Mouse (Mus musculus) forebrain, embryonic 15.5 days (tissue): ENCODE measurements around the gene Utrn. TPM values are rescaled to one million over a fixed set of nuclear protein-coding genes. Genes with fewer than 3 reads are reported as not detected.

Source experiments
- ATAC-seq: fragments of 200-750 bp; cut with Nextera tagmentation; replicated peaks from 2 replicates; pipeline ENCODE4 v1.8.0; 2017; ENCODE audit warnings: mild to moderate bottlenecking, moderate TSS enrichment, moderate library complexity
- H3K27ac ChIP-seq: fragments of 300-500 bp; sonication (generic); replicated peaks from 2 replicates; pipeline ENCODE4 v1.5.1; 2015; ENCODE audit warnings: mild to moderate bottlenecking, inconsistent platforms
- H3K27me3 ChIP-seq: fragments of 300-500 bp; sonication (generic); 2 replicates; pipeline ENCODE4 v1.6.1; 2015; ENCODE audit warnings: inconsistent platforms
- H3K36me3 ChIP-seq: fragments of 300-500 bp; sonication (generic); 2 replicates; pipeline ENCODE4 v1.6.1; 2015; ENCODE audit warnings: mild to moderate bottlenecking, inconsistent platforms
- H3K4me1 ChIP-seq: fragments of 300-500 bp; sonication (generic); 2 replicates; pipeline ENCODE4 v1.6.1; 2015; ENCODE audit warnings: inconsistent platforms
- H3K4me2 ChIP-seq: fragments of 300-500 bp; sonication (generic); replicated peaks from 2 replicates; pipeline ENCODE4 v1.6.1; 2015; ENCODE audit warnings: mild to moderate bottlenecking, inconsistent platforms
- H3K4me3 ChIP-seq: fragments of 300-500 bp; sonication (generic); 2 replicates; pipeline ENCODE4 v1.5.1; 2015; ENCODE audit warnings: mild to moderate bottlenecking, inconsistent platforms
- H3K9ac ChIP-seq: fragments of 300-500 bp; sonication (generic); replicated peaks from 2 replicates; pipeline ENCODE4 v1.6.1; 2015; ENCODE audit warnings: mild to moderate bottlenecking, inconsistent platforms
- H3K9me3 ChIP-seq: fragments of 300-500 bp; sonication (generic); 2 replicates; pipeline ENCODE4 v1.6.1; 2016; ENCODE audit warnings: inconsistent platforms
- WGBS: fragments of 180-500 bp; shearing (Covaris S2); methylation state at CpG from one replicate; pipeline ENCODE4 v1.1.7; 2015; ENCODE audit warnings: mixed read lengths; 5-methylcytosine and 5-hydroxymethylcytosine counted together
- polyA plus RNA-seq: library from polyadenylated mRNA; unstranded; fragments of >200 nt; fragmentation: Nextera tagmentation; extraction: Ambion mirVana; gene quantifications from 2 replicates; pipeline ENCODE4 v1.2.1, GENCODE M21; 2015

Utrn gene
- polyA plus RNA-seq, 1 experiment from 2014 or later, result 17.8 TPM

GRCm38 (mm10) chr10:12809702-12810101 is 59.5 kb downstream of the Utrn start:
- no peak for ATAC-seq
- Histone ChIP-seq H3K4me2 (no peak overlapping the region), H3K4me3 (no peak overlapping the region), H3K27ac (no peak overlapping the region), H3K4me1 (no peaks in the 10 kb centered on the region), H3K9ac (no peak overlapping the region), H3K36me3 (no peaks in the 10 kb centered on the region), H3K9me3 (no peaks in the 10 kb centered on the region), H3K27me3 (no peaks in the 10 kb centered on the region)
- WGBS, result 85% methylated on average over 3 of the region's 3 CpGs

GRCm38 (mm10) chr10:12808467-12808866 is 60.7 kb downstream of the Utrn start:
- Histone ChIP-seq H3K4me3 (no peak overlapping the region), H3K27ac (no peak overlapping the region), H3K36me3 (no peaks in the 10 kb centered on the region), H3K27me3 (no peaks in the 10 kb centered on the region), H3K4me2 (no peak overlapping the region), H3K9me3 (no peaks in the 10 kb centered on the region), H3K4me1 (no peaks in the 10 kb centered on the region), H3K9ac (no peak overlapping the region)
- 93% methylated on average over 4 of the region's 4 CpGs for WGBS
- ATAC-seq, result no peak

GRCm38 (mm10) chr10:12807706-12808105 is 61.5 kb downstream of the Utrn start:
- no peaks in the 10 kb centered on the region for H3K9me3 ChIP-seq
- no peaks in the 10 kb centered on the region for H3K36me3 ChIP-seq
- H3K4me3 ChIP-seq, result no peak overlapping the region
- 84% methylated on average over 9 of the region's 9 CpGs for WGBS
- no peaks in the 10 kb centered on the region for H3K4me1 ChIP-seq
- no peak overlapping the region for H3K4me2 ChIP-seq
- no peak overlapping the region for H3K9ac ChIP-seq
- H3K27me3 ChIP-seq, result no peaks in the 10 kb centered on the region
- ATAC-seq, result no peak
- H3K27ac ChIP-seq, result no peak overlapping the region

GRCm38 (mm10) chr10:12805826-12806225 is 63.3 kb downstream of the Utrn start:
- Histone ChIP-seq H3K4me2 (no peak overlapping the region), H3K4me1 (no peaks in the 10 kb centered on the region), H3K36me3 (no peaks in the 10 kb centered on the region), H3K9me3 (no peaks in the 10 kb centered on the region), H3K27ac (no peak overlapping the region), H3K9ac (no peak overlapping the region), H3K4me3 (no peak overlapping the region), H3K27me3 (no peaks in the 10 kb centered on the region)
- WGBS, result 75% methylated on average over 2 of the region's 2 CpGs
- ATAC-seq, result no peak

- H3K4me3 ChIP-seq, result no peak overlapping the region
- no peak for ATAC-seq
- no peak overlapping the region for H3K27ac ChIP-seq
- H3K36me3 ChIP-seq, result no peaks in the 10 kb centered on the region
- H3K4me1 ChIP-seq, result no peaks in the 10 kb centered on the region
- no peak overlapping the region for H3K9ac ChIP-seq
- 65% methylated on average over 1 of the region's 1 CpGs for WGBS
- no peaks in the 10 kb centered on the region for H3K9me3 ChIP-seq
- H3K27me3 ChIP-seq, result no peaks in the 10 kb centered on the region
- H3K4me2 ChIP-seq, result no peak overlapping the region
Observed at GRCm38 (mm10) chr10:12803939-12804338, 65.2 kb downstream of the Utrn start.

GRCm38 (mm10) chr10:12799416-12799815 is 69.7 kb downstream of the Utrn start:
- H3K4me1 ChIP-seq, result peaks cover 3% of the 10 kb centered on the region; the same call in 1 of the 2 replicates
- WGBS, result 89% methylated on average over 2 of the region's 2 CpGs
- no peaks in the 10 kb centered on the region for H3K36me3 ChIP-seq
- no peak overlapping the region for H3K27ac ChIP-seq
- H3K4me2 ChIP-seq, result no peak overlapping the region
- no peak overlapping the region for H3K4me3 ChIP-seq
- H3K27me3 ChIP-seq, result no peaks in the 10 kb centered on the region
- no peak overlapping the region for H3K9ac ChIP-seq
- no peaks in the 10 kb centered on the region for H3K9me3 ChIP-seq
- no peak for ATAC-seq

- peaks cover 3% of the 10 kb centered on the region; the same call in 1 of the 2 replicates for H3K4me1 ChIP-seq
- no peak overlapping the region for H3K4me3 ChIP-seq
- H3K4me2 ChIP-seq, result no peak overlapping the region
- H3K27ac ChIP-seq, result no peak overlapping the region
- no peak overlapping the region for H3K9ac ChIP-seq
- H3K27me3 ChIP-seq, result no peaks in the 10 kb centered on the region
- H3K9me3 ChIP-seq, result no peaks in the 10 kb centered on the region
- no peaks in the 10 kb centered on the region for H3K36me3 ChIP-seq
- no peak for ATAC-seq
- WGBS, result 91% methylated on average over 4 of the region's 4 CpGs
Observed at GRCm38 (mm10) chr10:12798248-12798647, 70.9 kb downstream of the Utrn start.

GRCm38 (mm10) chr10:12796510-12796840 is 72.7 kb downstream of the Utrn start:
- H3K36me3 ChIP-seq, result no peaks in the 10 kb centered on the region
- 71% methylated on average over 1 of the region's 1 CpGs for WGBS
- no peaks in the 10 kb centered on the region for H3K27me3 ChIP-seq
- peaks cover 3% of the 10 kb centered on the region; the same call in 1 of the 2 replicates for H3K4me1 ChIP-seq
- no peak; the same call in 1 of the 2 replicates for ATAC-seq
- H3K4me2 ChIP-seq, result no peak overlapping the region
- H3K9me3 ChIP-seq, result no peaks in the 10 kb centered on the region
- no peak overlapping the region for H3K4me3 ChIP-seq
- H3K27ac ChIP-seq, result no peak overlapping the region
- no peak overlapping the region for H3K9ac ChIP-seq

GRCm38 (mm10) chr10:12795796-12796509 is 73.2 kb downstream of the Utrn start:
- WGBS, result 60% methylated on average over 8 of the region's 8 CpGs
- ATAC-seq, result no peak; the same call in 1 of the 2 replicates
- H3K27ac ChIP-seq, result no peak overlapping the region

GRCm38 (mm10) chr10:12792049-12792448 is 77.1 kb downstream of the Utrn start:
- ATAC-seq, result no peak
- no peaks in the 10 kb centered on the region for H3K9me3 ChIP-seq
- H3K27me3 ChIP-seq, result no peaks in the 10 kb centered on the region
- WGBS, result 24% methylated on average over 6 of the region's 6 CpGs
- H3K4me1 ChIP-seq, result peaks cover 3% of the 10 kb centered on the region; the same call in 1 of the 2 replicates
- no peak overlapping the region for H3K9ac ChIP-seq
- no peaks in the 10 kb centered on the region for H3K36me3 ChIP-seq
- H3K4me3 ChIP-seq, result no peak overlapping the region
- H3K27ac ChIP-seq, result no peak overlapping the region
- no peak overlapping the region for H3K4me2 ChIP-seq

More at GRCm38 (mm10) chr10:12795796-12796509, 73.2 kb downstream of the Utrn start:
- Histone ChIP-seq H3K9me3 (no peaks in the 10 kb centered on the region), H3K36me3 (no peaks in the 10 kb centered on the region), H3K27me3 (no peaks in the 10 kb centered on the region), H3K9ac (no peak overlapping the region), H3K4me2 (no peak overlapping the region), H3K4me1 (peaks cover 3% of the 10 kb centered on the region; the same call in 1 of the 2 replicates), H3K4me3 (no peak overlapping the region)

- no peaks in the 10 kb centered on the region for H3K9me3 ChIP-seq
- H3K9ac ChIP-seq, result no peak overlapping the region
- no peaks in the 10 kb centered on the region for H3K27me3 ChIP-seq
- H3K27ac ChIP-seq, result no peak overlapping the region
- no peaks in the 10 kb centered on the region for H3K36me3 ChIP-seq
- WGBS, result 72% methylated on average over 3 of the region's 3 CpGs
- H3K4me3 ChIP-seq, result no peak overlapping the region
- no peak for ATAC-seq
- H3K4me2 ChIP-seq, result no peak overlapping the region
- no peaks in the 10 kb centered on the region for H3K4me1 ChIP-seq
Observed at GRCm38 (mm10) chr10:12790881-12791280, 78.3 kb downstream of the Utrn start.

- ATAC-seq, result no peak
Observed at GRCm38 (mm10) chr10:12788529-12788928, 80.6 kb downstream of the Utrn start.

GRCm38 (mm10) chr10:12787965-12788364 is 81.2 kb downstream of the Utrn start:
- no peak overlapping the region for H3K4me3 ChIP-seq
- H3K4me2 ChIP-seq, result no peak overlapping the region
- WGBS, result 93% methylated on average over 6 of the region's 6 CpGs
- no peaks in the 10 kb centered on the region for H3K9me3 ChIP-seq
- no peak overlapping the region for H3K27ac ChIP-seq
- no peaks in the 10 kb centered on the region for H3K27me3 ChIP-seq
- ATAC-seq, result no peak
- no peaks in the 10 kb centered on the region for H3K36me3 ChIP-seq
- H3K9ac ChIP-seq, result no peak overlapping the region
- no peaks in the 10 kb centered on the region for H3K4me1 ChIP-seq

More at GRCm38 (mm10) chr10:12788529-12788928, 80.6 kb downstream of the Utrn start:
- H3K4me2 ChIP-seq, result no peak overlapping the region
- H3K36me3 ChIP-seq, result no peaks in the 10 kb centered on the region
- 82% methylated on average over 1 of the region's 1 CpGs for WGBS
- H3K9ac ChIP-seq, result no peak overlapping the region
- no peaks in the 10 kb centered on the region for H3K27me3 ChIP-seq
- H3K4me3 ChIP-seq, result no peak overlapping the region
- H3K9me3 ChIP-seq, result no peaks in the 10 kb centered on the region
- H3K4me1 ChIP-seq, result no peaks in the 10 kb centered on the region
- H3K27ac ChIP-seq, result no peak overlapping the region
